Mouse (Mus musculus) lung, adult 2 months (tissue): ENCODE results near the gene Slc1a1.

Experiments used
- CTCF ChIP-seq: fragments of 200-500 bp; IDR thresholded peaks from 2 replicates; pipeline ENCODE4 v1.5.1; 2011; ENCODE audit warnings: mild to moderate bottlenecking, low read length, control low read depth; ENCODE audit not compliant: insufficient read depth
- POLR2A ChIP-seq: fragments of 200-500 bp; IDR thresholded peaks from 2 replicates; pipeline ENCODE4 v1.6.1; 2011; ENCODE audit warnings: low read depth, mild to moderate bottlenecking, control low read depth, low read length, borderline replicate concordance; ENCODE audit errors: extremely low read depth

DNA sequence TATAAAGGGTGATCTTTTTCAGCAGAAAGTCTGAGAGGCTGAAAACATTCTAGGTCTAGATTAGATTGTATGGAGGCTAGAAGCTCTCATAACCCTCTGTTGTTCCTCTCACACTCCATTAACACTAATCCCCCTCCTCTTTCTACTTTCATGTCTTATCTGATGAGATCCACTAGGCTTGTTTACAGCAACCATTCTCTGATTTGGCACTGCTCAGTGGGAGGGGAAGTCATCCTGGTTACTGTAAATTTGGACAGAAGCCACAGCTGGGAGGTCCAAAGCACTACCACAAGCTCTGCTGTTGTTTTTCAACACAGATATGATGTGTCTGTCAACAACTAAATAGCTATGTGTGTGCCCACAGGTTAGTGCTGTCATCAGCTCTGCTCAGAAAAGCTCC lies 3.5 kb upstream of the Slc1a1 start:
- no peak for TF ChIP-seq CTCF
- TF ChIP-seq POLR2A = no peak
